Mouse (Mus musculus): Measurements from ENCODE around the gene Kcnc4. TPM values are rescaled to one million over a fixed set of nuclear protein-coding genes. Genes with fewer than 3 reads are reported as not detected.

The Kcnc4 gene
- total RNA-seq, 2 experiments from 2014 or later, result 51.9 to 72.3 TPM

DNA sequence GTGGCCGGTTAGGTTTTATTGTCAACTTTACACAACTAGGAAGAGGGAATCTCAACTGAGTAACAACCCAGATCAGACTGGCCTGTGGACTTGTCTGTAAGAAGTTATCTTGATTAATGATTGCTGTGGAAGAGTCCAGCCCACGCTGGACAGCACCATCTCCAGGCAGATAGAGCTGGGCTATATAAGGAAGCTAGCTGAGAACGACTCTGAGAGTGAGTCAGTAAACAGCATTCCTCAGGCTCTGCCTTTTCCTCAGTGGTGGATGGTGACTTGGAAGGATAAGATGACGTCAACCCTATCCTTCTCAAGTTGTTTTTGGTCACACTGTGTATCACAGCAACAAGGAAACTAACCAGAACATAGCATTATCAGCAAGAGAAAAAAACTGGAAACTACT, 29.3 kb upstream of the Kcnc4 start:
- TF ChIP-seq CTCF (IDR thresholded peaks at IDR 0.05), result no peak
- H3K4me3 ChIP-seq, result no peak overlapping the region
- intact Hi-C loops (cut with DNase I), result no loop called here
- no peak for DNase-seq
- H3K27ac ChIP-seq, result no peak overlapping the region

DNA sequence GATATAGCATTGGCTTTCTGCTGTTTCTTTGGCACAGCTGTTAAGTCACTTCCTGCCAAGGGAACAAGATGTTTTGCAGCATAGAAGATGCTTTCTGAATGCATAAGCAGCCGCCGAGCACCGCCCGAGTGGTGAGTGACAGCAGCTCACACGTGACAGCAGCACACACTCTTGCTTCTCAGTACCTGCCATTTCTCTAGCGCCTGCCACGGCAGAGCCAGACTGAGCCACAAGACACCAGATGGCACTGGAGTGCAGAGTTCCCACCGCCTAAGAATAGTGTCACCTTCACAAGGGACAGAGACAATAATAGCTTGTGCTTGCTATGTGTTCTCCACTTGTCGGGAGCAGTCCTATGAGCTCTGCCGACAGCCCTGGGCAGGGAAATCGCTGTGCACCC, 23.9 kb upstream of the Kcnc4 start:
- intact Hi-C loops (cut with DNase I), result loop anchor here (5.0 kb wide), 1 partner anchor 94 kb away; no protein-coding TSS in a partner anchor
- Histone ChIP-seq H3K27ac (peak overlapping the region; percentile 67; the same call in 1 of the 2 replicates), H3K4me3 (no peak overlapping the region)
- DNase-seq, result peak; percentile 61
- TF ChIP-seq CTCF (IDR thresholded peaks at IDR 0.05), result peak; percentile 56

DNA sequence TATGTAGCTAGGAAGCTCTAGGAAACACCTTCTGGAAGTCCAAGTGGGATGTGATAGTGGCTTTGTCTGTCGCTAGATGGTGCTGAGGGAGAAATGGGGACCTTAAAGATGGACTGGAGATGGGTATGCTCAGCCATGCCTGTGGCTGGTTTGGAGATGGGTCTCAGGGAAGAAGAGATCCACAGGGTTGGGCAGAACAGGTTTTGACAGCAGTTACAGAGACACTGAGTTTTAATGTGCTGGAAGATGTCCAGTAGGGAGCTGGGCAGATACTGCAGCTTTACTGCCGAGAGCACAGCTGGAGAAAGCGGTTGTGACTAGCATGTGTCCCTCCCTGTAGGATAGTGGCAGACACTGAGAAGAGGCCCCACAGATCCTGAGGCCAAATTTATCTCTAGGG, 21.3 kb upstream of the Kcnc4 start:
- intact Hi-C loops (cut with DNase I), result loop anchor here (5.0 kb wide), 1 partner anchor 97 kb away; no protein-coding TSS in a partner anchor
- DNase-seq, result no peak

DNA sequence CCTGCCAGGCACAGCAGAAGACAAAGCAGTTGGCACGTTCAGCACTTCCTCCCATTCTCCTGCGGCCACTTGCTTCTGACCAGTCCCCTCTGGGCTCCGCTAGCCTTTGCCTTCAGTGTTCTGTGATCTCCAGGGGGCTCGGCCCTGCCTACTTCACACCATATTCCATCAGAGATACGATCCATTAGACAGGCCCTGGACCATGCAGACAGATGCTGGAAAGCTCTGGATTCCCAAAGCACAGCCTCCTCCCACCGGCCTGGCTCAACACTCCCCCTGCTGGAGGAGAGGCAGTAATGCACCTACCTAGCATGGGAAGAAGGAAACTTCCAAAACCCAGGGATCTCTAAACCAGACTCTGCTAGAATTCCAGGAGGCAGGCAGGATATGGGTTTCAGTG, 12.8 kb upstream of the Kcnc4 start:
- Histone ChIP-seq H3K27ac (no peak overlapping the region), H3K4me3 (no peak overlapping the region)
- intact Hi-C loops (cut with DNase I), result no loop called here
- peak; percentile 52 for DNase-seq
- peak; percentile 100; the same call in 1 of the 2 replicates for TF ChIP-seq CTCF (IDR thresholded peaks at IDR 0.05)

More for the DNA sequence above, 21.3 kb upstream of the Kcnc4 start:
- Histone ChIP-seq H3K4me3 (no peak overlapping the region), H3K27ac (no peak overlapping the region)
- TF ChIP-seq CTCF (IDR thresholded peaks at IDR 0.05), result no peak

DNA sequence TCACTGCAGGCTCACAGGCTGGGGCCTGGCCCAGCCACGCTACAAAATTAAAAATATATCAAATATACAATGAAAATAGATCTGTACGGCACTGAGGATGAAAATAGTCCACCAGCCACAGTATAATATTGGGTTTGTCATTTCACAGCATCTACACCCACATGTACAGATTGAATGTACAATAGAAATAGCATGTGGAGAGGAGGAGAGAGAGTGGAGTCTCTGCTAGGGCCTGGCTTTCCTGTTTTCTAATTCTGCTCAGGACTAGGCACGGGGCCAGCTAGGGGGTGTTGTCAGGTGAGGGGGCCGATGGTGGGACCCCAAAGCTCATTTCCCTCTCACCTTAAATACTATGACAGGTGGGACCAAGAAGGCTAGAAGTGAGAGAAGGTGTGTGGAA, 9.7 kb upstream of the Kcnc4 start:
- DNase-seq, result no peak
- H3K27ac ChIP-seq, result no peak overlapping the region
- intact Hi-C loops (cut with DNase I), result loop anchor here (10.0 kb wide), 1 partner anchor 374 kb away; no protein-coding TSS in a partner anchor
- TF ChIP-seq CTCF (IDR thresholded peaks at IDR 0.05), result no peak
- no peak overlapping the region for H3K4me3 ChIP-seq

DNA sequence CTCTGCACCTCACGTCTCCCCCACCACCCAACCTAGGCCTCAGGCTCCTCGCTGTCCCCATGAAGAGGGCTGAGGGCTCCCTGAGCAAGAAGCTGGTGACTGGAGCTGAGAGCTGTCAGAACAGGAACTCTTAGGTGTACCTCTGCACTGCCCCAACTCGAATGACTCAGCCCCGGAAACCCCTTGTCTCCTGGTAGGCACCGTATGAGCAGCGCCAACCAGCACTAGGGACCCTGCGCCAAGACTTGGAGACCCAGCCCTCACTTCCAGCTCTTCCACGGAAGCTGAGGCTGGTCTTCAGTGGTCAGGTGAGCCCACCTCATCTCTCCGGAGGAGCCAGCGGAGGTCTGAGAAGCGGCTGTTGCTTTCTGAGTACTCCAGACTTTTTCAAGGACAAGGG, 8.8 kb upstream of the Kcnc4 start:
- intact Hi-C loops (cut with DNase I), result loop anchor here (10.0 kb wide), 1 partner anchor 373 kb away; no protein-coding TSS in a partner anchor

DNA sequence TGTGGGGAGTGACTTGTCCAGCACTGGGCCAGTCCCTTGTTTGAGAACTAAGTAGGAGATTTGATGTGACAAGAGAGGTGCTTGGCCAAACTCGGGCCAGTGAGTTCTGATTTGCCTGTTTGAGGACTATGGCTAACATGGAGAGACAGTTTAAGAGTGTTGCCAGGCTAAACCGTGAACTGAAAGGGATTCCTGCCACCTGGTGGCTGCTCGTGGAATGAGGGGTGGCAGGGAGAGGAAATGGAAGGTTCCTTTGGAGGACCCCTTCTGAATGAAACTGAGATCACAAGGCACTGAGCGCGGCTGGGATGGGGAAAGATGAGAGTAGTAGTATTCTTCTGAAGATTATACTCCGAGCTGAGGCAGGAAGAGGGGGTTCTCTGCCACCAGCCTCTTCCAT, 7.2 kb upstream of the Kcnc4 start:
- Histone ChIP-seq H3K27ac (no peak overlapping the region), H3K4me3 (no peak overlapping the region)
- intact Hi-C loops (cut with DNase I), result loop anchor here (2.0 to 10.0 kb wide), 3 partner anchors 192 to 372 kb away; no protein-coding TSS in a partner anchor
- TF ChIP-seq CTCF (IDR thresholded peaks at IDR 0.05), result peak; percentile 95
- peak; percentile 75 for DNase-seq

More for the DNA sequence above, 8.8 kb upstream of the Kcnc4 start:
- Histone ChIP-seq H3K27ac (no peak overlapping the region), H3K4me3 (no peak overlapping the region)
- TF ChIP-seq CTCF (IDR thresholded peaks at IDR 0.05), result no peak
- no peak for DNase-seq

DNA sequence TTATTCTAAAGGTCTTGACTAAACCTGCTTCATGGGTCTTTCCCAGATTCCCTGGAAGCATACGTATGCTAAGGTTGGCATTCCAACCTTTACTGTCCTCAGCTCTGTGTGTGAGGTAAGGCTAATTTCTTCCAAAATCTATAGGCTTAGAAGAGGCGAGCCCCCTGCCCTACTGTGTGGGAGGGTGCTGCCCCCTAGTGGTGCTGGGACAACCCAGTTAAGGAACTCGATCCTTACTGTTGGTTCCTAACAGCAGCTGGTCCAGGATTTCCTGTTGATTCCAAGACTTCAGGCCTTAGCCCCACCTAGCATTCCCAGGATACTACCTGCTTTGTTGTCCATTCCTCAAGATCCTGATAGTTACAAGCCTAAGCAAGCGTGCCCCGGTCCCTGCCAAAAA, 2.8 kb upstream of the Kcnc4 start:
- no peak overlapping the region for H3K27ac ChIP-seq
- peak; percentile 96 for TF ChIP-seq CTCF (IDR thresholded peaks at IDR 0.05)
- H3K4me3 ChIP-seq, result no peak overlapping the region
- intact Hi-C loops (cut with DNase I), result loop anchor here (1.0 to 10.0 kb wide), 2 partner anchors 105 to 367 kb away; no protein-coding TSS in a partner anchor
- DNase-seq, result peak; percentile 86

DNA sequence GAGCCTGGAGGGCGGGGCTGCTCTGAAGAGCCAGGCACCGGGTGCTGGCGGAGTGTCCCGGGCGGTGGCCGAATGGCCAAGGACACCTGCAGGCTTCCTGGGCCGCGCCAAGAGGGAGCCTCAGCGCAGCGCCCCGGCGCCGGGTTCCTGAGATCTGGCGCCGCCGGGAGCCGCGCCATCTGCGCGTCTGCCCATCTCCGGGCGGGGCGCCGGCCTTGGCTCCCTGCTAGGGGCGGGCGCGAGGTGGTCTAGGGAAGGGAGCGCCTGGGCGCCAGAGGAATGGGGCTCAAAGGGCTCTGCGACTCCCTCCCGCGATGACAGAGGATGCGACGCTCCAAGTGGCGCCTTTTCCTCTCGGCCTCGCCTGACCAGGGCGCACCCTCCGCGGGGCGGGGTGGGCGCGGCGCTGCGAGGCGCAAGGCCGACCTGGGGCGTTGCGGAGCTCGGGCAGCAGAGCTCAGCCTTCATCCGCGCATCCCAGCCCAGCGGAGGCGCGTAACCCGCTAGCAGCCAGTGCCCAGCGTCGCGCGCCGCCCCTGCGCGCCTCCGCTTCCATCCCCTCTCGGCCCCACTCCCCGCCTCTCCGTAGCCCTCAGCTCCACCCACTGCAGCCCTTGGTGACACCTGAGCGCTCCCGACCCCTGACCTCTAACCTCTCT, 550 bp upstream of the Kcnc4 start:
- no peak for TF ChIP-seq CTCF (IDR thresholded peaks at IDR 0.05)
- peak; percentile 78 for DNase-seq
- Histone ChIP-seq H3K4me3 (peak overlapping the region; percentile 69), H3K27ac (peak overlapping the region; percentile 90)
- intact Hi-C loops (cut with DNase I), result loop anchor here (2.0 to 10.0 kb wide), 2 partner anchors 59 to 365 kb away; no protein-coding TSS in a partner anchor

DNA sequence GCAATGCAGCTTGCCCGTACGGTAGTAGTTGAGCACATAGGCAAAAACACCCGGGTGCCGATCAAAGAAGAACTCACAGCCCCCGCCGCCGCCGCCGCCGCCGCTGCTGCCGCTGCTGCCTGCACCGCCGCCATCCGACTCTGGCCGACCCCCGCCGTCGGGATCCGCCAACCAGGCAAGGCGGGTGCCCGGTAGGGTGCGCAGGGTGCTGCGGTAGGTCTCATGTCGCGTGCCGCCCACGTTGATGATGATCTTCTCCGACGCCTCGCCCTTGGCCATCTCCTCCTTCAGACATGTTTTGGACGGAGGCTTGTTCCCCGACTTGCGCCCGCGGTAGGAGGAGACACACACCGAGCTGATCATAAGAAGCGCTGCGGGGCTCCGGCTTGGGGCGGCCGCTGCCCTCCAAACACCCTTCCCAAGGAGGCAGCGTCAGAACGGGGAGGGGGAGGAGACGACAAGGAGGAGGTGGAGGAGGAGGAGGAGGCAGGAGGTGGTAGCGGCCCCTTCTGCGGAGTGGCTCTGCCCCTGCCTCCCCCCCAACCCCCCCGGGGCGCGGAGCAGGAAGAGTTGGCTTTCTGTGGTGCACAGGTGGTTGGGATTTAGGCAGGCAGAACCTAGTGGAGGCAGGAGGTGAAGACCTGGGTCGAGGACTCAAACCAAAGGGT, 690 bp downstream of the Kcnc4 start:
- H3K4me3 ChIP-seq, result peak overlapping the region; percentile 69
- peak; percentile 6; the same call in 1 of the 2 replicates for TF ChIP-seq CTCF (IDR thresholded peaks at IDR 0.05)
- H3K27ac ChIP-seq, result peak overlapping the region; percentile 90
- peak; percentile 67 for DNase-seq
- intact Hi-C loops (cut with DNase I), result no loop called here

DNA sequence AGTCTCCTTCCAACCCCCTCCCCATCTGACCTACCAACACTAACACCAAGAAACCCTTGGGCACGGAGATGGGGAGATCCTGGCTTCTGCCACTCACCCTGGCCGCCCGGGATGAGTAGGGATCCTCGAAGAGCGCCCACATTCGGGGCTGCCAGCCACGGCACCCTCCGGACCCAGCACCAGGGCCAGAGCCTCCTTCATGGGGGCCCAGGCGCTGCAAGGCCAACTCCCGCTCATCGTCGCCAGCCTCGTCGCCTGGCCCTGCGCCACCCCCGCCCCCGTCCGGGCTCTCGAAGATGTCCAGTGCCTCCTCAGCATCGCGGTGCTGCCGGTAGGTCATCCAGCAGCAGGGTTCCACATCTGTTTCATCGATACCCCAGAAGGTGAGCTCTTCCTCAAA, 1.2 kb downstream of the Kcnc4 start:
- Histone ChIP-seq H3K4me3 (peak overlapping the region; percentile 69), H3K27ac (peak overlapping the region; percentile 90)
- intact Hi-C loops (cut with DNase I), result no loop called here
- no peak for TF ChIP-seq CTCF (IDR thresholded peaks at IDR 0.05)
- peak; percentile 61 for DNase-seq

DNA sequence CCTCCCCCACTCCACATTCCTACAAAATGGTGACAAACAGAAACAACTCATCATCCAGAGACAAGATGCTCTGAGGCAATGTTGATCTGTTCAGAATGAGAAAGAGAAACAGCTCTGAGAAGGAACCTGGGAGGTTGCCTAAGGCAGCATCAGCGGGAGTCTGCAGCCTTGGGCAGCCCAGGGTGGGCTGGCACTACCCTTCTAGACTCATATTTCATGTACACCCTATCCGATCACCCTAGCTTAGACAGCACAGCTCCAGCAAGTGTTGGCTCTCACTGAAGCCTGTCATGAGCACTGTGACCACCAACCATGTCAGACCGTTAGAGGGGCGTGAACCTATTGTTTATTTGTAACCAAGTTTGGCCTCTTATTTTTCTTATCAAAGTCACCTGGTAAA, 5.1 kb downstream of the Kcnc4 start:
- DNase-seq, result peak; percentile 51
- H3K4me3 ChIP-seq, result no peak overlapping the region; the same call in 1 of the 2 replicates
- H3K27ac ChIP-seq, result peak overlapping the region; percentile 90
- intact Hi-C loops (cut with DNase I), result no loop called here
- TF ChIP-seq CTCF (IDR thresholded peaks at IDR 0.05), result no peak

DNA sequence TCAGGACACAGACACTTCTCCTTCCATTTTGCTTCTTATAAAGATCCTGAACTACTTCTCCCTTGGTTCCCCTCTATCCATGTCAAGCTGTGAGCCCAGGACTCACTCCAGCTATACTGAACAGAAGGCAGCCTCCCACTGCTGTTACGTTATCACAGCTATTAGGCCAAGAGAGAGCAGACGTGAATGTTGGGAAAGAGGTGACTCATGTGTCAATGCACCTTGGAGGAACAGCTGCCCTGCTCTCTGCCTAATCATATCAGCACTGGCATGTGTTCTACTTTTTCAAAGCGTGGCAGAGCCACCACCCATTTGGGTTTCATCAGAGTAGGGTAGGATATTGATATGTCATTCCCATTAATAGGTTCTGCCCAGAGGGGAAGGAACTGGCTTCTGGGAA, 12.5 kb downstream of the Kcnc4 start:
- intact Hi-C loops (cut with DNase I), result no loop called here
- no peak for TF ChIP-seq CTCF (IDR thresholded peaks at IDR 0.05)
- Histone ChIP-seq H3K27ac (peak overlapping the region; percentile 86), H3K4me3 (no peak overlapping the region)
- DNase-seq, result peak; percentile 41
